Mouse (Mus musculus) spleen, postnatal 10 days (tissue): ENCODE data around the gene Mrps18c.

Experiments
- DNase-seq, 2 experiments: peaks; one replicate each; pipeline ENCODE4 v3.0.0; 2021 to 2022; ENCODE audit warnings: low spot score in 2 of 2

The Mrps18c gene

DNA sequence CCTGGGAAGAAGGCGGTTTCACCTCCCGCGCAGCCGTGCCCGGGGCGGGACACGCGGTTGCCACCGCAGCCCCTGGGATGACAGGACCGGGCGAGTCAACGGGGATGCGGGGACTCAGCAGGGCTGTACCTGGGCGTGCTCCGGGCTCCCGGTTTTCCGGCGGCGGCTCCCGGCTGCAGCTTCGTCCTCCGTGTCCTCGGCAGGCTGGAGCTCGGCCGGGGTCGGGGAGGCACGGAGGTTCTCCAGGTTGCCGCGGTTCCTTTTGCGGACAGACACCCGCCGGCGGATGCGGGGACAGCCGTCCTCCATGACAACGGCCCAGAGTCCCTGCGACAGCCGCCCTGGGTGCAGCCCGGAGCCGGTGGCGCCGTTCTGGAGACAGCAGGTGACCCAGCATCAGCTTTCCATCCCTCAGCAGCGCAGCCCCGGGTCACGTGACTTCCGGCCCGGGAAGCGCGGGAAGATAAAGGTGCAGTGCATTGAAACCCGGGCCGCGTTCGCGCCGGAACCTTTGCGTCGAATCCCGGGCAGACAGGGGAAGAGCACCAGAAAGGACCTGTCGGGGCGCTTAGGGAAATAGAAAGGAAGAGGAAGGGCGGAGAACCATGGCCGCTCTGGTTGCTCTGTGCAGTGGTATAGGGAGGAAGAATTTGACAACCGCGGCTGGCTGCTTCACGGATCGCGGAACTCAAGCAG, at the start of gene Mrps18c, which contains the start of gene Helq:
Gene Mrps18c, plus strand, starts transcription at position 463 of the 696 bp plus-strand sequence.
Gene Helq, minus strand, starts transcription at position 434 of the 696 bp plus-strand sequence.
- peak; percentile 85 to 93 for DNase-seq

DNA sequence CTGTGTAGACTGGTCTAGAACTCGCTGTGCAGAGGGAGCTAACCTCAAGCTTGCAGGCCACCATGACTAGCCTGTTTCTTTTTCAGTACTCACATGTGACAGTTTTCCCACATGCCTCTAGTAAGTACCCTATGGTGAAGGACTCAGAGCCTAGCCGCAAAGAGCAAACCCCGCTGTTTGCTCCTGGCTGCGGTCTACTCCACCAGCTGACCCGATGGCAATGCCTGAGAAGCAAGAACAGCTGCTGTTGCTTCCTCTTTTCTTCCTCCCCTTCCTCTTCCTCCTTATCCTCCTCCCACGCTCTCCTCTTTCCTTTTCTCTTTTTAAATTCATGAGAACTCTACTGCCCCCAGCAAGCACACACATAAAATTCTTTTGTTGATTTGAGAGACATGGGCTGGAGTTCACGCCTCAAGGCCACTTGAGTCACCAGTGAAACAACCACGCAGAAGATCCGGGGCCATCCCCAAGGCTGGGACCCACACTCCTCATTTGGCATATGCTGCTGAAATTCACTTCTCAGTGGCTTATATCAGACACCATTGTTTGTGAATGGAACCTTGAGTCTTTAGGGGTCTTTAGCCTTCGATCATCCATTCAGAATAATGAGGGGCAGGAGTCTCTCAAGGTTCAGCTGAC, 47.7 kb upstream of the Mrps18c start:
- no peak for DNase-seq

DNA sequence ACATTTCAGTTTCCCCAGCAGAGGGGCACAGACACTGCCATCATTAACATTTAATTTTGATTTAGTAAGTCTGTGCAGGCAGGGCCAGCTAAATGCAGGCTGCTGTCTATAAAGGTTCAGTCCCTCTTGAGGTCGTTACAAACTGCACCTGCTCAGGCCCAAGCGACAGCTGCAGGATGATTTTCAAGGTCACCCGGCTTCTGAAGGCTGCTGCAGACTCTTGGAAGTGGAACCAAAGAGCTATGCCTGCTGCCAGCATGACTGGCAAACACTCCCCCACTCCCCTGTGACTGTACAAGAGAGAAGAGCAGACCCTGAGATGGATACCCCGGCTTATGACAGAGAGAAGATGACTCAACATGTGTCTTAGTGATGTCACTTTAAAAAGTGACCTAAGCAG, 46.8 kb upstream of the Mrps18c start:
- DNase-seq = peak in 1 of 2 experiments; percentile 22

DNA sequence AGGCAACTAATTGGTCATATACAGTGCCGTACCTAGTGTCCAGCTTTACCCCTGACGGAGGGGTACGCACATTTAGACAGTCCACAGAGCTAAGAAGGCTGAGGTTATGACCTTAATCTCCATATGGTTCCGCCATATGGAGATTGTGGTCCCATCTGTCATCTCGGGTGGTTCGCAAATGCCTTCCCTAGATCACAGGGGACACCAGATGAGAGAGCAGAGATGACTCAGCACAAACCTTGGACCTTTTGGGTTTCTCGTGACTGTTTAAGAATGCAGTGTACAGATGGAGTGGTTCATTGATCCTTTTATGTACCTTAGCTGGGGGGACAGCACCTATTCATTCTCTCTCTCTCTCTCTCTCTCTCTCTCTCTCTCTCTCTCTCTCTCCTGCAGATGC, 45.0 kb upstream of the Mrps18c start:
- DNase-seq = no peak

DNA sequence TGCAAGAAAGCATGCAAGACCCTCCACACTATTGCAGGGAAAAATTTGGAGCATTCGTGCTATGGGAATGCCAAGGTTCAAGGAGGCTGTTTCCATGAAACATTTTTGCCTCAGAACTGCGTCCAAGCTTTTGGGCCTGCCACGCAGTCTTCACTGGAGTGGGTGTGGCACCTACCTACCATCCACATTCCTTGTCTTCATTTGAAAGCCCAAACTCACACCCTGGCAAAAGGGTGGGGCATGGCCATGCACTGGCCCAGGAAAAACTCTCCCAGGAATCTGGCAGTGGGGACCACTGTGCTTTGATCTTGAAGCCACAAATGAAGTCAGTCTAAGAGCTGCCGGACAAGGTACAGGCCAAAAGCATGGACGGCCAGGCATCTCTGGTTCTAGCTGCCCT, 40.3 kb upstream of the Mrps18c start:
- DNase-seq = no peak

DNA sequence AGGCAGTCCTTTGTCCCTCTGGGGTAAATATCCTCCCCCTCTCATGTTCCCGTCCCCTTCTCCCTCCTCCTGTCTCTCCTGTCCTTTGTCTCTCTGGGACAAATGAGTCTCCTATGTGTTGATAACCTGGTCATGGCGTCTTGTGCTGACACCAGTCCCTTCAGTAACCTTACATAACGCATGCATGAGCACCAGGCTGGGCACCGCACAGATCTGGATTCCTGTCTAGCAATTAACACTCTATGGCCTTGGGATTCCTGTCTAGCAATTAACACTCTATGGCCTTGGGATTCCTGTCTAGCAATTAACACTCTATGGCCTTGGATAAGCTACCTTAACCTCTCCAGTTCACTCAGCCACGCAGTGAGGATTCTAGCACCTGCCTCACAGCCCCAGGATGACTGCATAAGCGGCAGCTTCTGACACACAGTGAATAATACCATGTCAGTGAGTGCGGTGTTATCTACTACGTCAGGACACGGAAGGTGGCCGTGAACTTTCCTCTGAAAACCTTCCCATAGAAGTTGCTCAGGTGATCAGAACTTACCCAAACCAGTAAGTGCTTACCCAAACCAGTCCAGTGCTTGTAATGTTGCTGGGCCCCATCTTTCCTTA, 38.3 kb upstream of the Mrps18c start:
- DNase-seq = no peak

DNA sequence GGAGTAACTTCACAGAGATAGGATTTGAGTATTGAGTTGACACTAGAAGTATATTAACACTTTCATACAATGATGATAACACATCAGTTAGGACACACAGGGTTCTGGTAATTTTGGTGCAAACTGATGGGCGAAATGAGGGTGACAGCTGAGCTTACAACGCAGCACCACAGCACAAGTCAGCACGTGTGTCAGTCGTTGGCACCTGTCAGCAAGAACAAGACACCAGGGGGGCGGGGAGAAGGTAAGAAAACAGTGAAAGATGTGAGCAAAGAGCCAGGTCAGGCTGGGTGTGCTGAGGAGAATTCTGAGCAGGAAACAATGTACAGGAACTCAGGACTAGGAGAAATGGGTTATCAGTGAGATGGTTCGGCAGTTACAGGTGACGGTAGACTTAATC, 36.7 kb upstream of the Mrps18c start:
- DNase-seq = no peak

DNA sequence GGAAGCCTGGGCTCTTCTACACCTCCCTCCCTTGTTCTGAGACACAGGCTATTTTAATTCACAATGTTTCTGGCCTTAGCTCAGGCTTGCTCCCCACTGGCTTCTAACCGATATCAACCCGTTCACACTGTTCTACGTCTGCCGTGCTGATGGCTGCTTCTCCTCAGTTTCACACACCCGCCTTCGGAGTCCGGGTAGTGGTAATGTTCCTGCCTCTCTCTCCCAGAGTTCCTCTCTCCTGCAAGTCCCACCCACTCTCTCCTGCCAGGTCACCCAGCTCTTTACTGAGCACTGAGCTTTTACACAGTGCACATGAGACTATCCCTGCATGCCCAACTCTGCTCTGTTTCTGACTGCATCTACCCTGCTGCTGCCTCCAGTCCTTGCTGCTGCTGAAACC, 32.4 kb upstream of the Mrps18c start:
- DNase-seq = no peak

DNA sequence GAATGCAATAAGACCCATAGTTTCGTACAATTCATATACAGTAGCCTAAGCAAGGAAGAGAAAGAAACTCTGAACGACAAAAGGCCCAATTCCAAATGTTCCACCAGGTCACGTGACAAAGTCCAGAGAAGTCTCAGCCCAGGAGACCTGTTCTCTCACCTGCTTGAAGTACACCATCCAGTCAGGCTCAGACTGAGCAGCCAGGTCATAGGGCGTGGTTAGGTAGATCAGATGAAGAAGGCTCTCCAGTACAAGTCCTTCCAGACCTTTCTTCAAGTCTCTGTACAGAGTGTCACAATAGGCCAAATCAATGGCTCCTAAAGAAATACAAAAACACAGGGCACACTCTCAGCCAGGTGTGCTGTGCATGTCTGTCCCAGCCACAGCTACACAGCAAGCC, 26.9 kb upstream of the Mrps18c start:
- DNase-seq = no peak

DNA sequence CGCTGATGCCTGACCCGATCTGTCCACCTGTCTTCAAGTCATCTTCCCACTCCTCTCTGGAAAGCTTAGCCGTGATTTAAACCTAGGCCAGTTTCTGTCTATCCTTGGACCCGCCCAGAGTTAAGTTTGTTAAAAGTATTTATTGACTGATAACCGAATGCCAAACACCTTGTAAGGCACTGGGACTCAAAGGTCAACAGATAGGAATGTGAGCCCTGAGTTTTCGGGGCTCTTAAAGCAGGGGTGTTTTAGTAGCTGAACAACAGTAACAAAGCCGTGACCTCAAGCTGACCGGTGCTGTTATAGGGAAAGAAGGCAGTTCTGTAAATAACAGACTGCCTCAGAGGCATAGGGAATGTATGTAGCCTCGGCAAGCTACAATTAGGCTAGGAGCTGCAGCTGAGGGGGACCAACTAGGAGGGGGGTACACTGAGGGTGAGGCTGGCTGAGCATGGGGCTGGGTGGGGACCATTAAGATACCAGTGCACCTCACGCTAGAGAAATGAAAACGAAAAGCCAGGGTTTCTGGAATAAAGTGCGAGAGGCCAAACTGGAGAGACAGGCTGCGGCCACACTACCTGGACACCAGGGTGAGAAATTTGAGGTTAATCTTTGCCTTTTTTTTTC, 22.5 kb upstream of the Mrps18c start:
- DNase-seq = no peak

DNA sequence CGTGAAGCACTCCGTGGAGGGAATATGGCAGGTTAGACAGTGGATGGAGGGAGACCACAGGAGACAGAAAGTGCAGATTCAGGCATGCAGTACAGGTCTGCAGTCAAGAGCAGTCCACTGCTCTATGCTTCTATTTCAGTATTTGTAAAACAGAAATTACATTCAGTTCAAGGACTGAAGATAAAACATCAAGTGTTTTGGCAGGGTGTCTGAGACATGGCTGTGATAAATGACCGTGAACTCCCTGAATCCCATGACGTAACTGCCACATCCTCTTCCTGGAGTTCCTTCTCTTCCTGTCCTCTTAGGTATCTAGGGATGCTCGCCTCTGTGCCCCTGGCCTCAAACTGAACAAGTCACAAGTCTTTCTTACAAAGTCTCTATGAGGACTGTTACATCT, 21.5 kb upstream of the Mrps18c start:
- DNase-seq = no peak

DNA sequence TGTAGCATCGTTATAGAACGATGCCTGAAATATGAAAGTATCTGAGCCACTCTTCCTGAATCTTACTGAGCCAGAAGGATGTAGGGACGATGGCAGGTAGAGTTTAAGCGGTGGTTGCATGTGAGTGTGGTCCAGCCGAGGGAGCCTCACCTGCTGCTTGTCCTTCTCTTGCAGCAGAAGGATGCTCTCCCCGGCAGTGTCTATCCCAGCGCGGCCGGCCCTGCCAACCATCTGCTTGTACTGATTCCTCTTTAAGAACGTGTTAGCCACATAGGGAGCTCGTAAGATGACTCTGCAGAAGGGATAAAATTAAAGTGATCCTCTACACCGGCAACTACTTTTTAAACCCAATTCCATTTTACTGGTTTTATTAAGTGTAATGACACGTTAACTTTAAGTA, 19.4 kb upstream of the Mrps18c start:
- no peak for DNase-seq

DNA sequence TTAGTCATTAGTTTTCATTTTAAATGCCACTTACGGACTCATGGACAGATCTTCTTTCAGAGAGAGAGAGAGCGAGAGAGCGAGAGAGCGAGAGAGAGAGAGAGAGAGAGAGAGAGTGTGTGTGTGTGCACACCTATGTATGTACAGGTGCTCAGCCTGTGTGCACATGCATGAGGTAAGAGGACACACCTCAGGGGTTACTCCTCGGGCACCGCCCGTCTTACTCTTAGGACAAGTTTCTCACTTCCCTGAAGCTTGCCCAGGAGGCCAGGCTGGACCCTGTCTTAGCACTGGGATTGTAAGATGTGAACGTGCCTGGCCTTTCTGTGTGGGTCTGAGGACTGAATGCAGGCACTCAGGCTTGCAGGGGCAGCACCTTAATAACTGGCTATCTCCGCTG, 10.9 kb upstream of the Mrps18c start:
- DNase-seq = no peak

DNA sequence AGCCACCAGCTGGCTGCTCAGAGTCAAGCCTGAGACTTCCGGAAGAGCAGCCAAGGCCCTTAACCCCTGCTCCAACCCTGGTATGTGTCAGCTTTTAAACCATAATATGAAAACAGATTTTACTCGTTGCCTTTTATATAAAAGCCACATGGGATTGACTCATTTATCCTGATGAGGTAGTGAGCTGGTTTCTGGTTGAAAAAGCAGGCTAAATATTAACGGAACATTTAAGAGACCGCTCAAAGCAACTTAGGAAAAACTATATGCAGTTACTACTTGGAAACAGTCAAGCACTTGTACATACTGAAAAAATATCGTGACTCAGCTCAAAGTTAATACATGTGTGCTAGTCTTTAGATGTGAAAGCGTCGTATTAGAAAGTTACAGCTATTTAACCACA, 6.2 kb upstream of the Mrps18c start:
- DNase-seq = no peak

DNA sequence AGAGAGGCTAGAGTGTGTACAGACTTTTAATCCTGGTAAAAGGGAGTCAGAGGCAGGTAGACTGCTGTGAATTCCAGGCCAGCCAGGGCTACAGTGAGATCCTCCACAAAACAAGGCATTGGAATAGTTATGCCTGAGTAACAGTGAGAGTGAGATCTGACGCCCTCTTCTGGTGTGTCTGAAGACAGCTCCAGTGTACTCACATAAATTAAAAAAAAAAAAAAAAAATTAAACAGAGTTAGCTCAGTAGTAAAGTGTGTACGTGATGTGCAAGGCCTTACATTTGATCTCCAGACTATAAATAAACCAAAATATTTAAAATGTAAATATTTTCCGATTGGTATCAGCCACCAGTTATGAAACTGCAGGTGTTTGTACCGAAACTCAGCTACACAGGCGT, 4.3 kb upstream of the Mrps18c start:
- DNase-seq = no peak

DNA sequence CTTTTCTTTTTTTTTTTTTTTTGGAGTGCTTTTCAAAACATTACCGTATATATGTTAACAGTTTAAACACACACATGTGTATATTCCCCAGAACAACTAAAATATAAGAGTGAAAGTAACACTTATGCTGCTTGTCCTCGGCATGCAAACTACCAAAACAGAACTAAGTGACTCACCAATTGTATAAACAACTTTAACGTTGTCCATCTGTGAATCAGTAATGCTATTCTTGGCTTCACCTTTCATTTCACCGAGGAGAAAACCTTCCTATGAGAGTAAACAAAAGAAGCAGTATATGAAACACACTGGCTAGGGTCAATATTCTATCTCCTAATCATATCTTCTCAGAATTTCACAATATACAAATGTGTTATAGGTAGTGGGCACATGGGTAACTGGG, 19.9 kb downstream of the Mrps18c start:
- DNase-seq = no peak

DNA sequence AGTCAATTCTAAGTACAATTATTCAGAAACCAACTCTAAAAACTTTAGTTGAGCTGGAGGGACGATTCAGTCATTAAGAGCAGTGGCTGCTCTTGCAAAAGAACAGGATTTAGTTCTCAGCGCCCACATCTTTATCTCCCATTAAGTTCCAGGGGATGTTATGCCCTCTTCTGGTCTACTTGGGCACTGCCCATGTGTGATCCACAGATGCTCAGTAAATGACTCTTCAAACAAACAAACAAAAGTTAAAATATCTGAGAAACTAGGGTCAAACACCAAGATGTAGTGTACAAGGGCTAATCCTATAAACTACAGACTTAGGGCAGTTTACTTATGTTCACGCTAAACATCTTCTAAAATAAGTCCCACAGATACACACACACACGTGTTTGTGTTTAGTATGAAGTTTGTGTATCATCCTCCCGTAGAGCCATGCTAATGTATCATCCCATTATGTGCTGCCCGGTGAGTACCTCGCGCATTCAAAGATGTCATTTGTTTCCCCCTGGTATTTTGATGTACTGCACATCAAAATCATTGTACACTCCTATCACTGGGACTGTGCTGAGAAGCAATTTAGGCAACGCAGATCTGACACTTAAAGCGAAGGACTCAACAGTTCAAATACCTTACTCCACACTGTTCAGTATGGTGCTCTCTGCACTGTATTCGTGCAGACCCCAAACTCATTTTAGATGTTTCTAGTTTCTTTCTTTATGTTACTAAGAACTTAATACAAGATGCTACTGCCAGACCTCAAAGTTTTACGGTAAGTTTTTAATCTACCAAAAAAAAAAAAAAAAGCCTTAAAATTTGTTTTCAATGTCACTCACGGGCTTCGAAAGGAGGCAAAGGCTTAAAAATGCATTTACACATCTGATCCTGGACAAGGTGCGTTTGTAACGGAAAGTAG, 21.4 kb downstream of the Mrps18c start:
- DNase-seq = peak; percentile 12 to 45

DNA sequence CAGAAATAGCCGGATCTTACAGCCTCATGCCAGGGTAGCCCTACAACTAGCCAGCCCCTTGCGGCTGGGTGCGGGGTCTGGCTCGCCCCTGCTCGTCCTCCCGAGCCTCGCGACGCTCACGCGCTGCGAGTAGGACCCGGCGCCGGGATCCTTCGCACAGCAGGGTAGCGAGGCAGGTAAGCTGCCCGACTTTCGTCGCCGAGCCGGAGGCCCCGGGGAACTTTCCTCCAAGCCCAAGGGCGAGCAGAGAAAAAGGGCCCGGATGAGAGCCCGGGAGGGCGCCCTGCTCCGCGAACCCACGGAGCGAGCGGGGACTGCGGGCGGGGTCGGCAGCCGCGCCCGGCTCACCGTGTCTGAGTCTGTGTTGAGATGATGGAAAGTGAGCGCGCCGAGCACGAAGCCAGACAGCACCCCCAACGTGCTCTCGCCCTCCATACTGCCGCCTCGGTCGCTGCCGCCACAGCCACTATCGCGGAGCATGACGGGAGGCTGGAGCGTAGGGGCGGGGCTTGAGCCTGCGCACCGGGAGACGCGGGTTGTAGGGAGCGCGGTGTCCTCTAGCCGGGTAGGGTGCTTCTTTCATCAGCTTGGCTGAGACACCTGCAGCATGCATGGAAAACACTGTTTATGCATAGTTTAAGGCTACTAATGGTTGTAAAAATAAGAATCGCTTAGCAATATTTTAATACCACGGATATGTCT, 22.2 kb downstream of the Mrps18c start, which contains the start of gene Abraxas1:
Gene Abraxas1, minus strand, starts transcription at position 483 of the 702 bp plus-strand sequence.
- DNase-seq = peak; percentile 86 to 93

DNA sequence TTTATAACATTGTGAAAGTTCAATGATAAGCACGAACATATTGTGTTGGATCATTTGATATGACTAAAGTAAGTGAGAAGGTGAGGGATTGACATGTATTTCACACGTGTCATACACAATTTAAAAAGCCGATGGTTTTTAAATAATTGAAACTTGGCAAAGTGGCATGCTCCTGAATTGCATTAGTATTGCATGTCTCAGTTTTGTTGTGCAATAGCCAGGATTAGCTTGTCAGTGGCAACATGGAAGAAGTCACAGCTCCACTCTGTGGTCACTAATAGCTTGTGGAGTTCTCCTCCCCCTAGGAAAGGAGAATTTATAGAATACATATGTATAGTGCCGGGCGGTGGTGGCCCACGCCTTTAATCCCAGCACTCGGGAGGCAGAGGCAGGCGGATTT, 22.9 kb downstream of the Mrps18c start:
- DNase-seq = no peak

DNA sequence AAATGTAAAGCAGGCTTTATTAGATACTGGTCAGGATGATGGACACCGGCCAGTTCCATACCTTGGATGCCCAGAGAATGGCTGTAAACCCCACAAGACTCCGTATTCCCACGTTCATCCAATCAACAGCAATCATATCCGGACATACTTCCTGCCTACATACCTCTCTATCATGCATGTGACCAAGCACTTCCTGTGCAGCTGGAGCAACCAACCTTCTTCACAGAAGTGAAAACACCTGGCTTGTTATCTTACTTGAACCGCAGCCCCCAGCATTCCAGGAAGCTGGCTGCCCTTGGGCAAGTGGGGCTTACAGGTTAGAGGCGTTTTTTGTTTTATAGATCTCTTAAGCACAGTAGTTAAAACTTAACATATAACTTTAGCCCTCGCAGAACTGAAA, 24.4 kb downstream of the Mrps18c start:
- no peak for DNase-seq

DNA sequence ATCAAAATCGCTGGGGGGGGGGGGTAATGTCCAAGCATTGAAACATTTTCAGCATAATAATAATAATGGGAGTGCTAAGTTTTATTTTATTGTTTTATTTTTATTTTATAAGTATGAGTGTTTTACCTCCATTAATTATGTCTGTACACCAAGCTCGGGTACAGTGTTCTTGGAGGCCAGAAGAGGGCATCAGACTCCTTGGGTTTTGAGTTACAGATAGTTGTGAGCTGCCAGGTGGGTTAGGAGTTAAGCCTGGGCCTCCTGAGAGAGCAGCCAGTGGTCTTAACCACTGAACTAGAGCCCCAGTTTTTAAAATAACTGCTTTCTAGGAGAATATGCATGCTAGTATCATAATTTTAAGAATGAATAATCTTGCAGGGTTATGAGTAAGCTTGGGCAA, 27.5 kb downstream of the Mrps18c start:
- no peak for DNase-seq
